Mouse (Mus musculus) heart, embryonic 10.5 days (tissue): ENCODE measurements at regions not wholly inside any gene's neighbourhood (a gene's known extent, or its start where the extent isn't known, plus 50 kb on each side); places are given as distances from the start of the nearest gene placed in this dataset.

Experiments
- DNase-seq: peaks from one replicate; pipeline ENCODE4 v3.0.0-alpha.2; 2017; ENCODE audit warnings: low spot score
- H3K27ac ChIP-seq: fragments of 300-500 bp; sonication (generic); 2 replicates; pipeline ENCODE4 v1.5.1; 2016; ENCODE audit warnings: mild to moderate bottlenecking
- H3K27me3 ChIP-seq: fragments of 300-500 bp; sonication (generic); 2 replicates; pipeline ENCODE4 v1.6.1; 2016; ENCODE audit warnings: mild to moderate bottlenecking; ENCODE audit not compliant: poor library complexity, insufficient read depth, severe bottlenecking
- H3K36me3 ChIP-seq: fragments of 300-500 bp; sonication (generic); 2 replicates; pipeline ENCODE4 v1.6.1; 2016; ENCODE audit warnings: mild to moderate bottlenecking, moderate library complexity
- H3K4me1 ChIP-seq: fragments of 300-500 bp; sonication (generic); 2 replicates; pipeline ENCODE4 v1.6.1; 2016; ENCODE audit warnings: mild to moderate bottlenecking
- H3K4me3 ChIP-seq: fragments of 300-500 bp; sonication (generic); 2 replicates; pipeline ENCODE4 v1.5.1; 2016; ENCODE audit warnings: mild to moderate bottlenecking, moderate library complexity
- H3K9me3 ChIP-seq: fragments of 300-500 bp; sonication (generic); 2 replicates; pipeline ENCODE4 v1.6.1; 2016; ENCODE audit warnings: mild to moderate bottlenecking, moderate library complexity
- WGBS: fragments of 180-500 bp; shearing (Covaris S2); methylation state at CpG from one replicate; pipeline ENCODE4 v1.1.7; 2016; 5-methylcytosine and 5-hydroxymethylcytosine counted together

- 76% methylated on average over 2 of the region's 2 CpGs for WGBS
- peak; percentile 55 for DNase-seq
- no peaks in the 10 kb centered on the region for H3K27me3 ChIP-seq
- no peaks in the 10 kb centered on the region for H3K9me3 ChIP-seq
- H3K4me3 ChIP-seq: no peak overlapping the region
- no peak overlapping the region for H3K27ac ChIP-seq
- no peaks in the 10 kb centered on the region for H3K4me1 ChIP-seq
- no peaks in the 10 kb centered on the region for H3K36me3 ChIP-seq
Measured at GRCm38 (mm10) chr15:88159618-88160170, 440.4 kb upstream of the Zdhhc25 start.

GRCm38 (mm10) chr15:88160291-88160690 lies 439.8 kb upstream of the Zdhhc25 start:
- DNase-seq: peak; percentile 45
- no peak overlapping the region for H3K27ac ChIP-seq
- 79% methylated on average over 4 of the region's 4 CpGs for WGBS
- H3K27me3 ChIP-seq: no peaks in the 10 kb centered on the region
- no peaks in the 10 kb centered on the region for H3K36me3 ChIP-seq
- H3K9me3 ChIP-seq: no peaks in the 10 kb centered on the region
- no peak overlapping the region for H3K4me3 ChIP-seq
- no peaks in the 10 kb centered on the region for H3K4me1 ChIP-seq

GRCm38 (mm10) chr15:88163438-88163837 lies 436.7 kb upstream of the Zdhhc25 start:
- DNase-seq: no peak
- WGBS: 80% methylated on average over 3 of the region's 3 CpGs

GRCm38 (mm10) chr15:88174326-88174725 lies 425.8 kb upstream of the Zdhhc25 start:
- H3K36me3 ChIP-seq: no peaks in the 10 kb centered on the region
- no peaks in the 10 kb centered on the region for H3K9me3 ChIP-seq
- no peak overlapping the region for H3K27ac ChIP-seq
- H3K4me1 ChIP-seq: no peaks in the 10 kb centered on the region
- no peaks in the 10 kb centered on the region for H3K27me3 ChIP-seq
- no peak for DNase-seq
- no peak overlapping the region for H3K4me3 ChIP-seq
- 36% methylated on average over 3 of the region's 3 CpGs for WGBS

More at GRCm38 (mm10) chr15:88163438-88163837, 436.7 kb upstream of the Zdhhc25 start:
- Histone ChIP-seq H3K9me3 (no peaks in the 10 kb centered on the region), H3K4me3 (no peak overlapping the region), H3K4me1 (no peaks in the 10 kb centered on the region), H3K36me3 (no peaks in the 10 kb centered on the region), H3K27ac (no peak overlapping the region), H3K27me3 (no peaks in the 10 kb centered on the region)

- H3K4me1 ChIP-seq: no peaks in the 10 kb centered on the region
- H3K9me3 ChIP-seq: no peaks in the 10 kb centered on the region
- no peaks in the 10 kb centered on the region for H3K36me3 ChIP-seq
- DNase-seq: no peak
- WGBS: 73% methylated on average over 3 of the region's 3 CpGs
- no peak overlapping the region for H3K4me3 ChIP-seq
- H3K27ac ChIP-seq: no peak overlapping the region
- no peaks in the 10 kb centered on the region for H3K27me3 ChIP-seq
Measured at GRCm38 (mm10) chr15:88175991-88176390, 424.1 kb upstream of the Zdhhc25 start.

GRCm38 (mm10) chr15:88196539-88196938 lies 403.6 kb upstream of the Zdhhc25 start:
- no peaks in the 10 kb centered on the region for H3K36me3 ChIP-seq
- no peak for DNase-seq
- no peak overlapping the region for H3K4me3 ChIP-seq
- H3K9me3 ChIP-seq: no peaks in the 10 kb centered on the region
- H3K27ac ChIP-seq: no peak overlapping the region
- no peaks in the 10 kb centered on the region for H3K27me3 ChIP-seq
- 75% methylated on average over 2 of the region's 2 CpGs for WGBS
- no peaks in the 10 kb centered on the region for H3K4me1 ChIP-seq

GRCm38 (mm10) chr15:88202736-88203135 lies 397.4 kb upstream of the Zdhhc25 start:
- H3K36me3 ChIP-seq: no peaks in the 10 kb centered on the region
- H3K27ac ChIP-seq: no peak overlapping the region
- WGBS: 71% methylated on average over 3 of the region's 3 CpGs
- H3K27me3 ChIP-seq: no peaks in the 10 kb centered on the region
- H3K9me3 ChIP-seq: no peaks in the 10 kb centered on the region
- H3K4me1 ChIP-seq: no peaks in the 10 kb centered on the region
- H3K4me3 ChIP-seq: no peak overlapping the region
- no peak for DNase-seq

DNA sequence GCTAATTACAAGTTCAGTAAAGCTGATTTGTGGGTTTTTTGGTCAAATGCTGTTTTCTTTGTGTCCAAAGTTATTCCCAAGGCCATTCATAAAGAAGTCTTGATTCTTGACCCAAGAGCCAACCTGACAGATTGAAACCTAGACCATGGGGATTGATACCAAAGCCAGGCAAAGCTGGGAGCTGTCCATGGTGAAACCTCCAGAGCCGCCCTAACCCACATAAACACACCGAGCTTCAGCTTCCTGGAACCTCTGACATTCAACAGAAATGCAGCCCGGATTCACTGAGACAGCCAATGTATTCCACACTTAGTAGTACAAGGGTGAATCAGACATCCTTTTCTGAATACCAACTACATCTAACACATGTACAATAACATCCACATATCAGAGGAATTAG lies 386.7 kb upstream of the Zdhhc25 start:
- DNase-seq: no peak
- Histone ChIP-seq H3K4me3 (no peak overlapping the region), H3K9me3 (no peaks in the 10 kb centered on the region), H3K27ac (no peak overlapping the region), H3K36me3 (no peaks in the 10 kb centered on the region), H3K27me3 (no peaks in the 10 kb centered on the region), H3K4me1 (no peaks in the 10 kb centered on the region)
- 40% methylated on average over 3 of the region's 3 CpGs for WGBS

GRCm38 (mm10) chr15:88214286-88214685 lies 385.8 kb upstream of the Zdhhc25 start:
- no peak for DNase-seq
- WGBS: 58% methylated on average over 4 of the region's 4 CpGs
- no peak overlapping the region for H3K27ac ChIP-seq
- no peak overlapping the region for H3K4me3 ChIP-seq
- no peaks in the 10 kb centered on the region for H3K4me1 ChIP-seq
- no peaks in the 10 kb centered on the region for H3K9me3 ChIP-seq
- no peaks in the 10 kb centered on the region for H3K36me3 ChIP-seq
- no peaks in the 10 kb centered on the region for H3K27me3 ChIP-seq

- WGBS: 57% methylated on average over 4 of the region's 4 CpGs
- no peak overlapping the region for H3K27ac ChIP-seq
- no peaks in the 10 kb centered on the region for H3K36me3 ChIP-seq
- DNase-seq: no peak
- no peak overlapping the region for H3K4me3 ChIP-seq
- H3K27me3 ChIP-seq: 0 out of 2 replicates have a peak, but pooled peaks cover 5% of the 10 kb centered on the region
- no peaks in the 10 kb centered on the region for H3K9me3 ChIP-seq
- H3K4me1 ChIP-seq: no peaks in the 10 kb centered on the region
Measured at GRCm38 (mm10) chr15:88229456-88229855, 370.6 kb upstream of the Zdhhc25 start.

- H3K4me3 ChIP-seq: no peak overlapping the region
- DNase-seq: no peak
- H3K27me3 ChIP-seq: peaks cover 28% of the 10 kb centered on the region
- WGBS: 79% methylated on average over 13 of the region's 13 CpGs
- no peaks in the 10 kb centered on the region for H3K9me3 ChIP-seq
- H3K36me3 ChIP-seq: no peaks in the 10 kb centered on the region
- H3K4me1 ChIP-seq: no peaks in the 10 kb centered on the region
- H3K27ac ChIP-seq: no peak overlapping the region
Measured at GRCm38 (mm10) chr15:88244606-88245005, 355.5 kb upstream of the Zdhhc25 start.

DNA sequence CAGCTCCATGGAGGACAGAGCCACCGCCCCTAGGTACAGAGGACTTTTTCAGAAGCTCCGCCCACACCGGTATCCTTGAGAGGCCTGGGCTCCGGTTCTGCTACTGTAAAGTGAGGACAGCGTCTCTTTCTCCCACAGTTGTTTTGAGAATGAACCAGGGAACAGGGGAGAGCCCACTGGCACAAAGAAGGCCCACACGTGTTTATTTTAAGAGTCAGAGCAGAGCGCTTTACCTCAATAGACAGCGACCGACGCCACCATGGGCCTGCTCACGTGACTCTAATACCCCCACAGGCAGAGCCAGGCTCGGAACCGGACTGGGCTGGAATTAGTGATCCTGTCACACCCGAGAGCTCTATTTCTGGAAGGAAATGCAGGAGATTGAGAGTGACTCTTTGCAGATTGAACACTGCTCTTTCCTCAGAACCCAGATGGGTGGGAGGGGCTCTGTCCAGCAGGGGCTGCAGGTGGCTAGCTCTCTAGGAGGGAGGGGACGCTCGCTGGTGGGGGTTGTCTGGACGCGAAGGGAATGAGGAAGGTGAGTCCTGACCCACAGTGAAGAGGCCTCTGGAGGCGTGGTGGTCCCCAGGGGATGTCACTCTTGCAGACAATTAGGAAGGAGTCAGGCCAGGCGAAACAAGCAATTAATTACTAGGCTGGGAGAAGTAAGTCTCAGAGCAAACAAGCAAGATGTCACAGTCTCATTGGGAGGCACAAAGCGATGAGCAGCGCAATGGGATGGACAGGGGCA lies 354.4 kb upstream of the Zdhhc25 start:
- DNase-seq: no peak
- Histone ChIP-seq H3K4me1 (no peaks in the 10 kb centered on the region), H3K36me3 (no peaks in the 10 kb centered on the region), H3K4me3 (no peak overlapping the region), H3K9me3 (no peaks in the 10 kb centered on the region), H3K27ac (no peak overlapping the region), H3K27me3 (peaks cover 28% of the 10 kb centered on the region)
- 62% methylated on average over 22 of the region's 22 CpGs for WGBS

DNA sequence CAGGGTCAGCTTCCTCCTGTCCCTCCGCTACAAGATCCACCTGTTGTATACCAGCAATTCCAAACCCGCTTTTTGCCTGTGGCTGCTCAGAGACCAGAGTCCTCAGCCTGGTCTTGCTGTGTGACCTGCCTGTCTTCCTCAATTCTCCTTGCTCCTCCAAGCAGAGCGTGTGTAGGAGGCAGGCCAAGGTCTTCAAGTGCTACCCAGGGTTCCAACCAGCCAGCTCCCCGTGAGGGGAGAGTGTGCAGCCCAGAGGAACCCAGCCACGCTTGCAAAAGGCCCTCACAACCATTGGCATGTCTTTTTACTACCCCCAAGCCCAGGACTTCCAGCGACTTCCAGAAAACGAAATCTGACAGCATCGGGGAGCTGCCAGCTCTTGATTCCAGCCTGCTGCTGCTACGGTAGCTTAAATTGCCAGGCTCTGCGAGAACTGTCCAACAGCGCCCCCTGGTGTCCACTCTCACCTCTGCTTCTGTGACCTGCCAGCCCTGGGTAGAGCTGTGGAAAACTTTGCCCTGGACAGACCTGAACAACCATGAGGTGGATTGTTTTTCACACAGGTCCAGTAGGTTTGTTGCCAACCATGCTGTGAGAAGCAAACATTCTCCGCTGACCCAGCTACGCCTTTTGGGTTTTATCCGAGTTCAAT lies 352.0 kb upstream of the Zdhhc25 start:
- no peaks in the 10 kb centered on the region for H3K4me1 ChIP-seq
- H3K27me3 ChIP-seq: peaks cover 28% of the 10 kb centered on the region
- peak; percentile 85 for DNase-seq
- H3K4me3 ChIP-seq: no peak overlapping the region
- 30% methylated on average over 14 of the region's 14 CpGs for WGBS
- no peaks in the 10 kb centered on the region for H3K36me3 ChIP-seq
- H3K27ac ChIP-seq: no peak overlapping the region
- H3K9me3 ChIP-seq: no peaks in the 10 kb centered on the region
